Mouse (Mus musculus) right cerebral cortex, postnatal 10 days (tissue): ENCODE results near the gene Ovol1.

Source experiments
- DNase-seq, 2 experiments: peaks; one replicate each; pipeline ENCODE4 v3.0.0; 2021; ENCODE audit warnings: low spot score in 2 of 2

The Ovol1 gene

DNA sequence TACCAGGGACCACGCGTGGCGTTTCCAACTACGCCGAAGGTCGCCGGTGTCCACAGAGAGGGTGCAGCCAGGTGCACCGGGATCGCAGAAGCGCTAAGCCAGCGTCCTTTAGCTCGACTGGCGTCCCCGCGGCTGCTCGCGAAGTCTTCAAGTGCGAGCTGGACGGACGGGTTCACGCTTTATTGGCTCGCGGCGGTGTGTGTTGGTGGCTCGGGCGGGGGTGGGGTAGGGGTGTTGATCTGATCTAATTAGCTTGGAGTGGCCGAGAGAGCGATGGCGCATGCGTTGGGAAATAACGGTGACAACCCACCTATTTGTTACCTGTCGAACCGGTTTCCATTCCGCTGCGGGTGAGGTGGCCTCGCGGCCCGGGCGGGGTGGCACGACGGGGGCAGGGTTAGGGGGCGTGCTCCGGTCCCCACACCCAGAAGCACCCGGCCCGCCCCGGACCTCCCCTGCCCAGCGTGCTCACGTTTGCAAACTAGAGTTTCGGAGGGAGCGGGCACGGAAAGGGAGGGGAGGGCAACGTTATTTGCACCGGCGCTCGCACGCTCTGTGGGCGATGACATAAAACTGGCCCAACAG, at the start of gene Ovol1:
TSS of gene Ovol1 (minus strand) at position 190 of the 585 bp plus-strand sequence.
- no peak for DNase-seq

DNA sequence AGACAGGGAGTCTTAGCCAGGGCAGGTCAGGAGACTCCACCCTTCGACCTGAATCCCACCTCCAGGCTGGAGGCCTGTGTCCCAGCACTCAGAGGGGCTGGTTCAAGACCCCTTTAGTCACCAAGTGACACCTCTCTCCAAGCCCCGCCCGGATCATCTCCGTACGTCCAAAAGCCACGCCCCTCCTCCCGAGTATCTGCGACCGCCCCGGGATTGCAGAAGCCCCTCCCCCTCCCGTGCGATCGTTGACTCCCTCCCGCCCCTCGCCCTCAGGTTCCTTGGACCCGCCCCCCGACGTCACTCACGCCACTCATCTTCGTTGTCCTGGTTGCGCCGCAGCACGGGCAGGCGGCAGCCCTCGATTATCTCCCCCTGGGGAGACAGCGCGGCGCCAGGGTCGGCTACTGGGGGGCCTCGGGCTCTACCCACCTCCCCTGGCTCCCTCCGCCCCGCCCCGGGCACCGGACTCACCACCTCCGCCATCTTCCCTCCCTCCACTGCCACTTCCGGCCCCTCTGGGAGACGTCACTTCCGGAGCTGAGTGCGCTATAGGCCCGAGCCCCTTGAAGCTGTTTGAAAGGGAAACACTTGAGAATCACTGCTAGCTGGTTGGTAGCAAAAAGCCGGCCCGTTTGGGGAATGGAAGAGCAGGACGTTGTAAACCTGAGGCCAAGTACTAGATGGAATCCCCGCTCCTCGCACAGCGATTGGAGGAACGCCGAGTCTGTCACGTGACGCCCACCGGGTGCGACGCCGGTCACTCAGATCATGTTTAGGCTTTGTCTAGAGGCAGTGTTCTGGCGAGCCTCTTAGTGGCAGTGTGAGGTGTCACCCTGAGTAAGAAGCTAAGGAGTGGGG, 49.3 kb upstream of the Ovol1 start, which contains the start of gene Kat5:
TSS of gene Kat5 (minus strand) at position 691 of the 858 bp plus-strand sequence.
- DNase-seq, result peak; percentile 93 to 94

DNA sequence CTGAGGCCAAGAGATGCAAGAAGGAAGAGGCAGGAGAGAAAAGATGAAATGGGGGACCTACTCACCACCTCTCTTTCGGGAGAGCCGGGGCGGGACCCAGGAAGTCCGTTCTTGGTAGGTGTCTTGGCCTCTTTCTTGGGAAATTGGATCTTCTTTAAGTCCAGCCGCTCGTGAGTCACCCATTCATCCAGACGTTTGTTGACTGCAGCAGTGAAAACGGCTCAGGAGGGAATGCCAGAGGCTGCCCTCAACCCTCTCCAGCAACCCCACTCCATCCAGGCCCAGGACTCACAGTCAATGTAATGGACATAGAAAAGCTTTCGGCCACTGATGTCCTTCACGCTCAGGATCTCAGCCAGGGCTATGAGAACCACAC, 48.7 kb upstream of the Ovol1 start:
- no peak for DNase-seq

DNA sequence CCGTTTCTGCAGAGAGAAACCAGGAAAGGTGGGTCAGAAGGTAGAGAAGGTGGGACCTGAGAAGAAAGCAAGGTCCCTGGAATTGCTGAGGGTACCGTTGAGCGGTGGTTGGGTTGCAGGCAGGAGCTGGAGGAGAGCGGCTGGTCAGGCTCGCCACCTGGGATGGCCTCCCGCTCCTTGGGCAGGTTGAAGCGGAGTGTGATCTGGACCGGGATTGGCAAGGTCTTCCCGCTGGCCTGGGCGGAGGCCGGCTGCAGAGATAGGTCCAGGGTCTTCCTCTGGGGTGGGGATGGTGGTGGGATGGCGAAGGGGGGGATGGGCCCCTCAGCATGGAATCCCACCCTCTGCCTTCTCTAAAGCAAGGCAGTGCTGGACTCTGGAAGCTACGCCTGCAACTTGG, 48.3 kb upstream of the Ovol1 start:
- DNase-seq, result peak in 1 of 2 experiments; percentile 51

DNA sequence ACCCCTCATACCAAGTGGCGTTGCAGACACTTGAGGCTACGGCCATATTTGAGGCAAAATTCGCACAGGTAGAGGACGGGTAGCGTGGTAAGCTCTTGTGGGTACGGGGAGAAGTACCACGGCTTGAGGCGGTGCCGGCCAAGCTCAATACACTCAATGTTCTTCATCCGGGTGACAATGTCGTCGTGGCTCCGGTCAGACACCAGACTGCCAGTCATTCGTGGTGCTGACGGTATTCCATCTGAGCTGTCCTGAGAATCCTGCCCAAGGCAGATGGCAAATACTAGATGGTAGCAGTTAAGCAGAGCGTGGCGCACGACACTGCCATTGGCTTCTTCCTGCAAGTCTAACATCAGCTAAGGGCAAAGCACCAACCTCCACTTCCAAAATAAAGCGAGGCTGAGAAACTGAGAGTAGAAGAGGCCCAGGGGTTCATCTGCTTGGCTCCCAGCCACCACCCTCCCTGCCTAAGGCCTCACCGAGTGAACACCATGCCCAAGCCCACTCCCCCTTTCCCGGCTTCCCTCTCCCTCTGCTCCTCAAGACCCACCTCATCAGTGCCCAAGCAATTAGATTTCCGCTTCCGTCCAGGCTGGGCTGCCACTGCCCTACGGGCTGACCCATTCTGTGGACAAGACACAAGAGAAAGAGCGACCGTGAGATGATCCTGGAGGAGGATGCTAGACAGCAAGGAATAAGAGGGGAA, 47.4 kb upstream of the Ovol1 start:
- no peak for DNase-seq

DNA sequence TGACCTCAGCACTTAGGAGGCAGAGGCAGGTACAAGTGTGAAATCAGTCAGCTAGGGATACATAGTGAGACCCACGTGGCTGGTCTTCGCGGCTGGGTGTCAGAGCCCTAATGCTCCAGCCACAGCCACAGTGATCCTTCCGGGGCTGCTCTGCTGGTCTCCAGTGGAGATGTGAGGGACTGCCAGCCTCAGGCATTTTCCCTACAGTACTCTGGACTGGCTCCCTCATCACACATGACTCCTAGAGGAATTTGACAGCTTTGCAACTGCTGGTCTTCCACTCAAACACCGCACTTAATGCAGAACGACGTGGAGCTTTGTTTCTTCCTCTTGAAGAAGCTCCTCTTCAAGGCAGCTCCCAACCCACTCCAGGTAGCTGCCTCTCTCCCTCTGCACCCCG, 45.8 kb upstream of the Ovol1 start:
- peak in 1 of 2 experiments; percentile 46 for DNase-seq

DNA sequence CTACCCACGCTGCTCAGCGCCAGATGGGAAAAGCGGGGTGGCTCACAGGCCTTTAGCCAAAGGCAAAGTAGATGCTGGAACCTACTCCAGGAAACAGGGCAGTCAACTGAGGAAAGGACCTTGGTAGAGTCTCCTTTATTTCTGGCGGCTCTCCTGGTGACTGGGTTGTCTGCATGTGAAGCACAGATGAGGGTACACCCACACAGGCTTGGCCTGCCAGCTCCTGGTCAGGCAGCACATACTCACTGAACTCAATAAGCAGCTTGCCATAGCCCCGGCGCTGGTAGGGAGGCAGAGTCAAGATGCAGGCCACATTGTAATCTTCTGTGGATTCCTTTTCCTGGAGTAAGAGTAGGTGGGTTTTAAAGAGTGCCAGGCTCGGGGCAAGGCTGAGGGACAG, 44.7 kb upstream of the Ovol1 start:
- peak in 1 of 2 experiments; percentile 37 for DNase-seq

DNA sequence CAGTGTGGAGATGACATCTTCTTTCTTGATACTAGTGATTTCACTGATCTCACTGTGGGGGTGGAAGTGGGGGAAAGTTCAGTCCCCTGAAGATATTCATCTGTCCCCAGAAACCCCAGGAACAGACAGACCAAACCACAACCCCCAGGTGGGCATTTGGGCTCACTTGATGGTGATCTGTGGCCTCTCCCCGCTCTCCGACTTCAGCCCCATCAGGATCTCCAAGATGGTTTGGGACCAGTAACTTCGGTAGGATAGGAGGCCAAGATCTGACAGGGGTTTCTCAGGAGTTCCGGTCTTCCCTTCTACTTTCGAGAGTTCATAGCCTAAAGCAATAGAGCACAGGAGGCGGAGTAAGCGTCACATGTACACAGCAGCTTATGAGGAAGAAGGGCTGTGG, 43.2 kb upstream of the Ovol1 start:
- DNase-seq, result no peak

DNA sequence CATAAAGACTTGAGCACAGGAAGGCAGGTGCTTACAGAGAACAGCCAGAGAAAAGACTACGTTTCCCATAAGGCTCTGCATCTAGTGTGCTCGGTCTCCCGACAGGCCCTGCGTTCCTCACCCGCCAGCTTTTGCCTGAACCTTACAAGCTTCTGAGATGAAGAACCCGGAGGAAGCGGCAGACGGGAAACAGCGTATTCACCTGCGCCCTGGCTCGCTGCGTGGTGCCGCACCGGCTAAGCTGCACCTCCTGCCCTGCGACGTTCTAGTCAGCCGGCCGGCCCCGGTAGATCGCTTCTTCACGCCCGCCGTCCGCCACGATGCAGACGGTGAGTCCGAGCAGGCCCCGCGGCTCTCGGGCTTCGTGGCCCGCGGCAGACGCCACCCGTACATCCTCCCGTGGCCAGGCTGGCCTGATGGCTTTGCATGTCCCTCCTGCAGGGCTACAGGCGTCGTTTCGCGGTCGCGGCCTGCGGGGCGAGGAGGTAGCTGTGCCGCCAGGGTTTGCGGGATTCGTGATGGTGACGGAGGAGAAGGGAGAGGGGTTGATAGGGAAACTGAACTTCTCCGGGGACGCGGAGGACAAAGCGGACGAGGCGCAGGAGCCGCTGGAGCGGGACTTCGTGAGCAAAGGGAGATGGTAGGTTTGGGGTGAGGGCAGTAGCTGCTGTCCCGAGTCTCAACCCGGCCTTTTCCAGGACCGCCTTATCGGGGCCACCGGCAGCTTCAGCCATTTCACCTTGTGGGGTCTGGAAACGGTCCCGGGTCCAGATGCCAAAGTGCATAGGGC, 41.5 kb upstream of the Ovol1 start, which contains the start of gene Rnaseh2c:
TSS of gene Rnaseh2c (plus strand) at position 122 of the 790 bp plus-strand sequence.
- peak; percentile 87 to 90 for DNase-seq

DNA sequence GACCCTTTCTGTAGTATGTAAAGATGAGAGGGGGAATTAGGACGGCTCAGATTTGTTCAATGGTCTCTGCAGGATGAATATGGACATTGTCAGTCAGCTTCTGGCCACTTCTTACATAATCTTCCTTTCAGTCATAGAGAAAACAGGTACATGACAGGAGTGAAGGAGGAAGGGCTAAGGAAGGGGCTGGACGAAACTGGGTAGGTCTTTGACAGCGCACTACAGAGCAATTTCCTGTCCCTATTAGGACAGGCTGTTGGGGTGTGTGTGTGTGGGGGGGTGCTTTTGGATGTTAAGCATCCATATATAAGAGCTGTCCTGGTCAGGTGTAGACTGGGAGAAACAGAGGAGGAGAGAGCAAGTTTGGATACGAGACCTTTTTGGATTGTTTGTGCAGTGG, 38.8 kb upstream of the Ovol1 start:
- no peak for DNase-seq

DNA sequence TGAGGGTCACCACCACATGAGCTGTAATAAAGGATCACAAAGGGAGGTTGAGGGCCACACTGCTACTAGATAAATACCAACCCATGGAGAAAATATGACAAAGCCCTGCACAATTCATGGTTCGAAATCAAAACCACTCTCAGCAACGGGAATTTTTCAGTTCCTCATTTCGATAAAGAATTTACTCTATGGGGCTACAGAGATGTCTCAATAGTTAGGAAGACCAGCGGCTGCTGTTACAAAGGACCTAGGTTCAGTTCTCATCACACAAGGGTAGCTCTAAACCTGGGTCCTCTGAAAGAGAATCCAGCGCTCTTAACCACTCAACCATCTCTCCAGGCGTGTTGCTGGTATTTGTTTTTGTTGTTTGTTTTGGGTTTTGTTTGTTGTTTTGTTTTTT, 31.4 kb upstream of the Ovol1 start:
- no peak for DNase-seq

DNA sequence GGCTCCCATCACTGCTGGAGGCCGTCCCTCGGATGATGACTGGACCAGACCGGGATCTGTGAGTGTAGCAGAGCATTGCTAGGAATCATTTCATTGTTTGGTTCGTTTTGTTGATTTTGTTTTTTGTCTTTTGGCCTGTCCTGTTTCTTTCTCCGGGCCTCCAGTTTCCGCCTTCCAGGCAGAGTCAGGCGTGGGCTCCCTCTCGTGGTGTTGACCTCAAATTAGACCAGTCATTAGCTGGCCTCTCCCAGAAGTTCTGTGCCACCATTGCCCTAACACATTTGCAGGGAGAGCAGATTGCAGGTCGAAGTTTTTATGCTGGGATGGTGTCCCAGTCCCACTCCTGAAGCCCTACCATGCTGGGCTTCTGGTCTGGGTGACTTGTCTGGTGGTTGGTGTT, 28.7 kb upstream of the Ovol1 start:
- no peak for DNase-seq

DNA sequence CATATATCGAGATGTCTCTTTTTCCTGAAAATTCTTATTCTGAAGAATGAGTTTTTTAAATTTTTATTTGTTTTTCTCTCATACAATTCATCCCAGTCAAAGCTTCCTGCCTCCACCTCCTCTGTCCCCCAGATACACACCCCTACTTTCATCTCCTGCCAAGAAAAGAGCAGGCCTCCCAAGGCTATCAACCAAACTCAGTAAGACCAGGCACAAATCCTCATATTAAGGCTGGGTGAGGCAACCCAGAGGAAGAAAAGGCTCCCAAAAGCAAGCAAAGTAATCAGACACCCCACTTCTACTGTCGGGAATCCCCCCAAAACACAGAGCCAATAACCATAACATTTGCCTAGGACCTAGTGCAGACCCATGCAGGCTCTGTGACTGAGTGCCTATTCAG, 21.5 kb upstream of the Ovol1 start:
- DNase-seq, result no peak

DNA sequence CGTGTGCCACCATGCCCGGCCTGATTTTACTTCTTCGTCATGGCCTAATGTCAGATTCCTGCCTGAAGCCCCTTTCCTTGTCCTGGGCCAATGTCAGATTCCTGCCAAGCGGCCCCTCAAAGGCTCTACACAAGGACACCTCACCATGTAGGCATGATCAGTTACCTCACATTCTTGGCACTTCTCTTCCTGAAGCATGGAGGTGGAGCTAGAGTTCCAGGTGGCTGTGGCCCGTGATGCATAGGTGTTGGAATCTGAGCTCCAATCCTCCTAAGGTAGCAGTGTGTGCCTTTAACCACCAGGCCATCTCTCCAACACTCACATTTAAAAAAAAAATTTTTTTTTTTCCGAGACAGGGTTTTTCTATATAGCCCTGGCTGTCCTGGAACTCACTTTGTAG, 20.3 kb upstream of the Ovol1 start:
- no peak for DNase-seq

DNA sequence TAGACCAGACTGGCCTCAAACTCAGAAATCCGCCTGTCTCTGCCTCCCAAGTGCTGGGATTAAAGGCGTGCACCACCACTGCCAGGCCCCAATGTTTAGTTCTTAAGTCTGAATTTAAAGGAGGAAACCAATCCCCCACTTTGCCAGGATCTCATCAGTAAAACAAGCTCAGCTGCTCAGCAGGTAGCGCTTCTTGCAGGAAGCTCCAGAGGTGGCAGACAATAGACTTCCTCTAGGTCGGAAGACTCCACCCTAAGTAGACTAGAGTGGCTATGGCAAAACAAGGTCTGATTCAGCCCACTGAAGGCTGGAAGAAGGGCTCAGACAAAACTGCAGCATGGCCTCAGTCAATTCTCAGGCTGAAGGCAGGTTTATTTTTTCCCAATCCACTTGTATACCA, 19.5 kb upstream of the Ovol1 start:
- DNase-seq, result no peak

DNA sequence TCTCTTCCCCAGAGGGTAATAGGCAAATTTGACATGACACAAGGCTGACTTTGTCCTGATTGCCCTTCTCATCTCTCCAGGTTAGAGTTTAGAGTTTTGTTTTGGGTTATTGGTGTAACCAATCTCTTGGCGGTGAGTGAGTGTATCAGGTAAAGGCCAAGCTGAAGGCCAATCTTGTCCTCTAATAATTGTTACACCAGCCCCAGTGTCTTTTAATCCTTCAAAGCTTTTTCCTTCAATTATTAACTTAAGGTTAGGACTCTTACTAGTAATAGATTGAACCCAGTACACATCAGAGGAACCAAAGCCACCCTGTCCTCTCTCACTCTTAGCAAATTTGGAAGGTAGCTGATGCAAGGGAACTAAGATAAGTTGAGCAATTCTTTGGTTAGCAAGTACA, 14.9 kb upstream of the Ovol1 start:
- no peak for DNase-seq

DNA sequence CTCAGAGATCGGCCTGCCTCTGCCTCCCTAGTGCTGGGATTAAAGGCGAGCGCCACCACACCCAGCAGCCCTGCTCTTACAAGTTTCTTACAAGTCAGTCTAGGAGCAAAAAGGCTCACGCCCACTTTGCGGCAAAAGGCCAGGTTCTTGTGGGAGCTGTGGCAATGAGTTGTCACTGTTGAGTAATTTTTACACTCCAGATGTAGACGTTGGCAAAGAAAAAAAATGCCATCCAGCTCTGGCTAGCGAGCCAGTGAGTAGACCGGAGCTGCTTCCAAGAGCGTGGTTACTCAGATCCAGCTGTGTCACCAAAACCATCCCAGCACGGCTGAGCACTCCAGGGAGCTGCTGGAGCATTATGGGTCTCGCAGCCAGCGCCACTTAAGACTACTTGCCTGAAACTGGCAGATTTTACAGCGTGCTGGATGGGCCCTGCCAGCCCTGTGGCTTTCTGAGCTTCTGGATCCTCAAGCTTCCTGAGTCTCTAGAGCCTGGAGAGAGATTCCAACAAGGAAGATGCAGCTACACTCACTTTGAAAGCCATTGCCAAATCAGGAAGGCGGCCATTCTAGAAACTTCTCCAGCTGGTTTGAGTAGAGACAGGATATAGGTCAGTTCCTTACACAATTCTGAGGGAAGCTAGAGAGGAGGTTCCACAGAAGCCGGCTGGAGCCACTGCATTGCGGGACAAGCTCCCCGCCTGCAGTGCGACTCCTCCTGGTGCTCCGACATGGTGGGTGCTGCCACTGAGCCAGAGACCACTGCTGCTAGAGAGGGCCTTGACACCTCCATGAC, 12.1 kb upstream of the Ovol1 start:
- peak; percentile 50 to 55 for DNase-seq

DNA sequence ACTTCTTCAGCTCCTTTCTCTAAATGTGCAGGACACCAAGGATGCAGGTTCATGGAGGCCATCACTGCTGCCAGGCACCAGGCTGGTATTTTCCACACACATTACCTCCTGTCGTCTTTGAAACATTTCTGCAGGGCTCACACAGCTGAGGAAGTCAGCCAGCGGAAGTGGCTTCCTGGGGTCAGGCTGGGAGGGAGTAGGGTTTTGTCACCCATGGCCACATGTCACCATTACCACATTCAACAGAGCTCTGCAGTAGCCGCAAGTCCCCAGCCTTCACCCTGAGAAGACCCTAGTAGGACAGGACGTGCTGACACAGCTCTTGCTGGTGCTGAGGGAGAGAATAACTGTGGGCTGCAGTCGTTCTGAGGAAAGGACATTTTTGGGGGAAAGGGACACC, 11.4 kb upstream of the Ovol1 start:
- no peak for DNase-seq

DNA sequence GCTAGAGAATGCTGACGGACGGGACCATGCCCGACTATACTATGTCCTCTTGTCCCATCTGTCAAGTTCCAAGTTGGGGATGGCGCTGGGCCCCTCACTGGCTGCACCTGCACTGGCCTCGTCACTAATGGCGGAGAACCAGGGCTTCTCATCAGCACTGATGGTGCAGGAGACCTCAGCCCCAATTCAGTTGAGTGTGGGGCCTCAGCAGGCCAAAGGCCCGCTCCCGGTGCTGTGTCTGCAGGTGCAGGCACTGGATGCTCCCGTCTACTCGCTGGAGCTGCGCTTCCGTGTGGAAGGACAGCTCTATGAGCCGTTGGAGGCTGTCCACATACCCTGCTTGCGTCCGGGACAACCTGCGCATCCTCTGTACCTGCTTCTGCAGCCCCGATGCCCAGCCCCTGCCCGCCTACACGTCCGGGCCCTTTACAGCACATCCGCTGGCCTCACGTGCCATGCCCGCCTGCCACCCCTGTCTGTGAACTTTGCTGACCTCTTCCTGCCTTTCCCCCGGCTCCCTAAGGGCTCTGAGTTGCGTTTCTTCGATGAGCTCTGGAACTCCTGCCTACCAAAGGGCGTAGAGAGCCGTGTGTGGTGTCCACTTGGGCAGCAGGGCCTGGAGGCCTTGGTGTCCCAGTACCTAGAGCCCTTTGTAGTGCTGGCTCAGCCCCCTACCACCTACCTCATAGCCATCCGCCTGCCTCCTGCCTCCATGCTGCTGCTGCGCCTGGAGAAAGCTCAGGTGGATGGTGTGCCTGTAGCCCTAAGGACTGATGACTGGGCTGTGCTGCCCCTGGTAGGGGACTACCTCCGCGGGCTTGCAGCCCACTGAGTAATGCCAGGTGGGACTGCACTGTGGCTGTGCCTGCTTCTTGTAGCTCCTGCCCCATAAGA, 10.2 kb upstream of the Ovol1 start:
- DNase-seq, result no peak

DNA sequence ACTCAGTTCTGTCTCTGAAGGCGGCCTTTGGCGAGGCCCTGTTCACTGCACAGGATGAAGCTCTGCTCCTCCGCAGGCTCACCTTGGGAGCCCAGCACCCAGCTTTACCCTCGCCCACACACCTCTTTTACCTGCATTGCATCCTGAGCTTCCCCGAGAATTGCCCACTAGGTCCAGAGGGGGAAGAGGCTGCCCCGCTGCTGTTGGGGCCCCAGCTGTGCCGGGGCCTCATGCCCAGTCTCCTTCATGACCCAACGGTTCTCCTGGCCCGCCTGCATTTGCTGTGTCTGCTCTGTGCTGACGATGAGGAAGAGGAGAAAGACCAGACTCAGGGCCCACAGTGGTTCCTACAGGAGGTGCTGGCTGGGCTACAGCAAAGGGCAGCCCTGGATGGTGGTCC, 9.1 kb upstream of the Ovol1 start:
- DNase-seq, result no peak
